Mouse (Mus musculus): Measurements from ENCODE around the gene Thop1.

DNA sequence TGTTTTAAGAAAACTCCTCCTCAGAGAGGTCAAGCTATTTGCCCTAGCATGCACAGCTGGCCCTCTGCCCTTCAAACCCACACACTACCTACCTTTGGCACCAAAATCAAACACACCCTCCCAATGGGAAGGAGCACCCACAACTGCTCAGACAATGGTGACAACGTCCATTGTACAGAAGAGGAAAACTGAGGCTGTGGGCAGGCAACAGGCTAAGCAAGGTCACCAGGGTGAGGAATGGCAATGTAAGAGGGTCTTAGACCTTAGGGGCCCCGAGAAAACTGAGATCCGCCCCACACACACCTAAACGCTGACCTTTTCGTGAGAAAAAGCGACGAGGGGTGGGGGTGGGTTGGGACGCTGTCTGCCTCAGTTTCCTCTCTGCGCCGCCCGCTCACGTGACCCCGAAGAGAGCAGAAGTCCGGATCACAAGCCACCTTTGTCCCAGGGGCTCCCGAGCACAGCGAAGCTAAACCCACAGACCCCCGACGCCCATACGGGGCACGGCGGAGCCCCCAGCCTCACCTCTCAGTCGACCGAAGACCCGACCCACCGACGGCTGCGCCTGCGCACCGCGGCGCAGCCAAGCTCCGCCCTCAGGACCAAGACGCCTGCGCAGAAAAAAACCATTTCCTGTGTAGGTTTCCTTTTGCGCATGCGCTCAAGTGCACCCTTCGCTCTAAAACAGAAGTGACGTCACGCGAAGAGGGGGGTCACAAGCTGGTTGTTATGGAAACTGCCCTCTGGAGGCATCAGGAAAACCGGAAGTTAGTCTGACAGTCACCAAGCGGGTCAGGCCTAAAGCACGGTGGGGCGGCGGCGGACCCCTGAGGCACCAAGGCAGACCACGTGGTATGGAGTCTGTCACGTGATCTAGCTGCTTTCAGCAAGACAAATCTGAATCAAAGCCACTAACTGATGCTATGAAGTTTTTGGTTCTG is 10.0 kb upstream of the Thop1 start, which contains the start of gene Sgta:
- TF ChIP-seq POLR2A (IDR thresholded peaks at IDR 0.05; ENCODE audit: borderline replicate concordance, low read depth, low read length), result no peak
- no peak for TF ChIP-seq CTCF (IDR thresholded peaks at IDR 0.05; ENCODE audit: low read depth, low read length)

Measured in bone marrow macrophage, adult 2 months (primary cell).